Mouse (Mus musculus): ENCODE data around the gene Parp4. TPM values are rescaled to one million over a fixed set of nuclear protein-coding genes. Genes with fewer than 3 reads are reported as not detected.

Parp4 gene
- polyA plus RNA-seq, 1 experiment from 2014 or later: 7.2 TPM

- Histone ChIP-seq H3K27me3 (ENCODE audit: control insufficient read depth, insufficient read depth, low read length) (no peaks in the 10 kb centered on the region), H3K9ac (ENCODE audit: low read length) (no peak overlapping the region), H3K9me3 (ENCODE audit: control insufficient read depth, low read length) (no peaks in the 10 kb centered on the region), H3K27ac (replicated peaks) (no peak overlapping the region), H3K4me1 (replicated peaks; ENCODE audit: control insufficient read depth, insufficient read depth) (no peaks in the 10 kb centered on the region), H3K36me3 (ENCODE audit: control insufficient read depth, insufficient read depth, low read length) (no peaks in the 10 kb centered on the region), H3K4me3 (ENCODE audit: low read depth, low read length) (no peak overlapping the region), H3K4me2 (replicated peaks; ENCODE audit: low read depth) (no peak overlapping the region)
- ATAC-seq (ENCODE audit: low FRiP score, low TSS enrichment) (no peak), DNase-seq (ENCODE audit: low spot score) (no peak)
- WGBS: 94% methylated on average over 7 of the region's 7 CpGs
- TF ChIP-seq CTCF (IDR thresholded peaks at IDR 0.05; ENCODE audit: low read depth): no peak
- no peak for TF ChIP-seq EP300 (optimal IDR thresholded peaks at IDR 0.05)
Observed at GRCm38 (mm10) chr14:56553331-56553730, 22.1 kb upstream of the Parp4 start.

- Histone ChIP-seq H3K27me3 (ENCODE audit: control insufficient read depth, insufficient read depth, low read length) (no peaks in the 10 kb centered on the region), H3K9ac (ENCODE audit: low read length) (no peak overlapping the region), H3K4me1 (replicated peaks; ENCODE audit: control insufficient read depth, insufficient read depth) (no peaks in the 10 kb centered on the region), H3K9me3 (ENCODE audit: control insufficient read depth, low read length) (no peaks in the 10 kb centered on the region), H3K27ac (replicated peaks) (no peak overlapping the region), H3K36me3 (ENCODE audit: control insufficient read depth, insufficient read depth, low read length) (no peaks in the 10 kb centered on the region), H3K4me3 (ENCODE audit: low read depth, low read length) (no peak overlapping the region), H3K4me2 (replicated peaks; ENCODE audit: low read depth) (no peak overlapping the region)
- WGBS: 92% methylated on average over 2 of the region's 2 CpGs
- ATAC-seq (ENCODE audit: low FRiP score, low TSS enrichment): no peak
- TF ChIP-seq EP300 (optimal IDR thresholded peaks at IDR 0.05): no peak
- DNase-seq (ENCODE audit: low spot score): no peak
Observed at GRCm38 (mm10) chr14:56554716-56555115, 20.7 kb upstream of the Parp4 start.

- Histone ChIP-seq H3K27me3 (ENCODE audit: control insufficient read depth, insufficient read depth, low read length) (no peaks in the 10 kb centered on the region), H3K4me2 (replicated peaks; ENCODE audit: low read depth) (no peak overlapping the region), H3K4me1 (replicated peaks; ENCODE audit: control insufficient read depth, insufficient read depth) (no peaks in the 10 kb centered on the region), H3K9me3 (ENCODE audit: control insufficient read depth, low read length) (no peaks in the 10 kb centered on the region), H3K9ac (ENCODE audit: low read length) (no peak overlapping the region), H3K4me3 (ENCODE audit: low read depth, low read length) (no peak overlapping the region), H3K27ac (replicated peaks) (no peak overlapping the region), H3K36me3 (ENCODE audit: control insufficient read depth, insufficient read depth, low read length) (peaks cover 3% of the 10 kb centered on the region)
- DNase-seq (ENCODE audit: low spot score) (no peak), ATAC-seq (ENCODE audit: low FRiP score, low TSS enrichment) (no peak)
- WGBS: 71% methylated on average over 3 of the region's 3 CpGs
- no peak for TF ChIP-seq CTCF (IDR thresholded peaks at IDR 0.05; ENCODE audit: low read depth)
- no peak for TF ChIP-seq EP300 (optimal IDR thresholded peaks at IDR 0.05)
Observed at GRCm38 (mm10) chr14:56559134-56559533, 16.3 kb upstream of the Parp4 start.

DNA sequence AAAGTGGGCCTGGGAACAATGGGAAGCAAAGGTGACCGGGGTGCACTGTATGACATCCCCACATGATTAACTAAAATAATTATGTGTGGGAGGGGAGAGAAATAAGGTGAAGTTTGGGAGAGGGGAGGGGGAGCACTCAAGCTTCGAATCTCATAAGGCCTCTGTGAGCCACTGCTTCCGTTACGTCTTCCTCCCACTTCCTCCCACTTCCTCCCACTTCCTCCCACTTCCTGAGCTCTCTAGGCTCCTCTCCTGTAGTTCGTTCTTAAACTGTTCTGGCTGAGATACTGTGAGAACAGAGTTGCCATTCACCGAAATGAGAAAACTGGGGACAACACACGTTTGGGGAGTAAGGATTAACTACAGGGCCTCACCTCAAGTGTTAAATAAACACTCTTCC is 7.9 kb upstream of the Parp4 start:
- no peaks in the 10 kb centered on the region for H3K9me3 ChIP-seq (ENCODE audit: control insufficient read depth, low read length)
- TF ChIP-seq CTCF (IDR thresholded peaks at IDR 0.05; ENCODE audit: low read depth) (no peak), EP300 (optimal IDR thresholded peaks at IDR 0.05) (no peak)
- no peak overlapping the region for H3K4me2 ChIP-seq (replicated peaks; ENCODE audit: low read depth)
- no peaks in the 10 kb centered on the region for H3K4me1 ChIP-seq (replicated peaks; ENCODE audit: control insufficient read depth, insufficient read depth)
- no peak for DNase-seq (ENCODE audit: low spot score)
- H3K27ac ChIP-seq (replicated peaks): no peak overlapping the region
- H3K36me3 ChIP-seq (ENCODE audit: control insufficient read depth, insufficient read depth, low read length): peaks cover 3% of the 10 kb centered on the region
- H3K9ac ChIP-seq (ENCODE audit: low read length): no peak overlapping the region
- WGBS: 71% methylated on average over 7 of the region's 7 CpGs
- H3K27me3 ChIP-seq (ENCODE audit: control insufficient read depth, insufficient read depth, low read length): no peaks in the 10 kb centered on the region
- H3K4me3 ChIP-seq (ENCODE audit: low read depth, low read length): no peak overlapping the region
- ATAC-seq (ENCODE audit: low FRiP score, low TSS enrichment): no peak

- no peaks in the 10 kb centered on the region for H3K27me3 ChIP-seq (ENCODE audit: control insufficient read depth, insufficient read depth, low read length)
- no peaks in the 10 kb centered on the region for H3K4me1 ChIP-seq (replicated peaks; ENCODE audit: control insufficient read depth, insufficient read depth)
- TF ChIP-seq CTCF (IDR thresholded peaks at IDR 0.05; ENCODE audit: low read depth) (no peak), EP300 (optimal IDR thresholded peaks at IDR 0.05) (no peak)
- H3K27ac ChIP-seq (replicated peaks): no peak overlapping the region
- H3K4me2 ChIP-seq (replicated peaks; ENCODE audit: low read depth): no peak overlapping the region
- WGBS: 80% methylated on average over 4 of the region's 4 CpGs
- H3K9ac ChIP-seq (ENCODE audit: low read length): no peak overlapping the region
- no peaks in the 10 kb centered on the region for H3K36me3 ChIP-seq (ENCODE audit: control insufficient read depth, insufficient read depth, low read length)
- DNase-seq (ENCODE audit: low spot score) (no peak), ATAC-seq (ENCODE audit: low FRiP score, low TSS enrichment) (no peak)
- no peak overlapping the region for H3K4me3 ChIP-seq (ENCODE audit: low read depth, low read length)
- H3K9me3 ChIP-seq (ENCODE audit: control insufficient read depth, low read length): no peaks in the 10 kb centered on the region
Observed at GRCm38 (mm10) chr14:56569041-56569440, 6.4 kb upstream of the Parp4 start.

GRCm38 (mm10) chr14:56571310-56572093 is 3.9 kb upstream of the Parp4 start:
- H3K27me3 ChIP-seq (ENCODE audit: control insufficient read depth, insufficient read depth, low read length): no peaks in the 10 kb centered on the region
- H3K9me3 ChIP-seq (ENCODE audit: control insufficient read depth, low read length): no peaks in the 10 kb centered on the region
- under 1% methylated on average over 59 of the region's 59 CpGs for WGBS
- H3K4me2 ChIP-seq (replicated peaks; ENCODE audit: low read depth): peak overlapping the region; percentile 95
- DNase-seq (ENCODE audit: low spot score) (peak; percentile 96), ATAC-seq (ENCODE audit: low FRiP score, low TSS enrichment) (peak; percentile 98)
- peak overlapping the region; percentile 66 for H3K4me3 ChIP-seq (ENCODE audit: low read depth, low read length)
- no peaks in the 10 kb centered on the region for H3K36me3 ChIP-seq (ENCODE audit: control insufficient read depth, insufficient read depth, low read length)
- TF ChIP-seq EP300 (optimal IDR thresholded peaks at IDR 0.05): no peak
- TF ChIP-seq CTCF (IDR thresholded peaks at IDR 0.05; ENCODE audit: low read depth): 0 out of 2 replicates have a peak, but pooled peaks have one; percentile 5
- H3K4me1 ChIP-seq (replicated peaks; ENCODE audit: control insufficient read depth, insufficient read depth): no peaks in the 10 kb centered on the region
- 0 out of 2 replicates have a peak overlapping the region, but pooled peaks have one; percentile 13 for H3K27ac ChIP-seq (replicated peaks)
- peak overlapping the region; percentile 74 for H3K9ac ChIP-seq (ENCODE audit: low read length)

All from stomach, postnatal 0 days (tissue).